Comparison of ENCODE assay signal across 10 mouse cellular contexts in the genomic region with DNA sequence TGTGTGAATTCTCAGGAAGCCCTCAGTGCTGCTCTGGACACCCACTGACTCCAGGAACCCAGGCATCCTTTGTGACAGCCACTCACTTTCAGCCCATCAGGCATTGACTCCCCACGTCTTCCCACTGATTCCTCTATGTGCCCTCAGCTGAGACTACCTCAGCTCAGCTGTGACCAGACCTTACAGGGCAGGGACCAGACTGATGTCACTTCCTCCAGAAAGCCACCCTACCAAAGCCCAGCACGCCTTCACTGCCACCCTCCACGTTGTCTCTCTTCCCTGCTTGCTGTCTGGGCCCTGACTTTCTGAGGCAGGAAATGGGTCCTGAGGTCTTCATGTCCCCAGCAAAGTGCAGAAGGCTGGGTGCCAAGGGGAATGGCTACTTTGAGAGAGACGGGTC. TPM values are rescaled to one million over a fixed set of nuclear protein-coding genes. Genes with fewer than 3 reads are reported as not detected.
A peak's percentile ranks its signal among the peaks of the same experiment; 100 is the strongest.
DNase-seq lines count a peak whose midpoint lies in the region; ATAC-seq and TF ChIP-seq lines count a peak whose summit lies in the region.
"Had no signal": no experiment of that assay in that cellular context is flagged by ENCODE, and none has a peak within 500 bp of the region (broad histone marks: within the 10 kb centered on the region; RNA-seq: fewer than 3 reads in every experiment).

No protein-coding gene starts in this region.

- 0 out of 2 replicates have a peak, but pooled peaks have one; percentile 20 for ATAC-seq in common myeloid progenitor, adult 5-6 weeks (replicated peaks; ENCODE audit: low read depth, poor library complexity, severe bottlenecking)
- ATAC-seq in limb, embryonic 13.5 days (ENCODE audit: low FRiP score, low read depth): no peak

- H3K4me3 ChIP-seq in kidney, adult 2 months (ENCODE audit: insufficient read depth, low read depth, low read length): no peak overlapping the region
- H3K4me3 ChIP-seq in limb, embryonic 13.5 days: no peak overlapping the region

- 58% methylated on average over 4 of the region's 4 CpGs for WGBS in kidney, adult 2 months
- WGBS in limb, embryonic 13.5 days: 61% methylated on average over 4 of the region's 4 CpGs

- no peak for TF ChIP-seq CTCF in kidney, adult 2 months (conservative IDR thresholded peaks at IDR 0.05; ENCODE audit: insufficient read depth, insufficient read length, low read depth, low read length)

- 0 out of 2 replicates have a peak, but pooled peaks cover 4% of the 10 kb centered on the region for H3K4me1 ChIP-seq in kidney, adult 2 months (ENCODE audit: control insufficient read depth, insufficient read depth, low read length)
- peaks cover 24% of the 10 kb centered on the region for H3K4me1 ChIP-seq in limb, embryonic 13.5 days

- H3K4me2 ChIP-seq in limb, embryonic 13.5 days (replicated peaks): no peak overlapping the region

- DNase-seq in kidney, adult 2 months: no peak
- DNase-seq in kidney, postnatal 36 days: no peak
- DNase-seq in B cell, adult 2 months: peak; percentile 20 to 22
- DNase-seq in urinary bladder, postnatal 36 days (ENCODE audit: low spot score in 2 of 2): no peak
- no peak for DNase-seq in testis, postnatal 10 days (ENCODE audit: low spot score)
- no peak for DNase-seq in urinary bladder, postnatal 4 days (ENCODE audit: low spot score in 2 of 2)

- H3K9me3 ChIP-seq in limb, embryonic 13.5 days: no peaks in the 10 kb centered on the region

- no peaks in the 10 kb centered on the region for H3K27me3 ChIP-seq in kidney, adult 2 months (replicated peaks; ENCODE audit: control insufficient read depth, insufficient read depth, low read length)
- no peaks in the 10 kb centered on the region for H3K27me3 ChIP-seq in limb, embryonic 13.5 days
- H3K27me3 ChIP-seq: Patski had no signal

- TF ChIP-seq POLR2A in kidney, adult 2 months (IDR thresholded peaks at IDR 0.05; ENCODE audit: low read depth, low read length): no peak

- no peaks in the 10 kb centered on the region for H3K36me3 ChIP-seq in kidney, adult 2 months (ENCODE audit: control insufficient read depth, insufficient read depth, low read length)
- no peaks in the 10 kb centered on the region for H3K36me3 ChIP-seq in limb, embryonic 13.5 days

- H3K27ac ChIP-seq in kidney, adult 2 months (ENCODE audit: insufficient read depth, low read depth, low read length): peak overlapping the region; percentile 34
- peak overlapping the region; percentile 82 for H3K27ac ChIP-seq in limb, embryonic 13.5 days

- no peak overlapping the region for H3K9ac ChIP-seq in limb, embryonic 13.5 days
- H3K9ac ChIP-seq: forebrain, postnatal 0 days had no signal

RNA-seq across cellular contexts. Expression of a gene that starts 6.5 kb away (rescaled TPM):
- polyA plus RNA-seq in kidney, adult 2 months (2012; rRNA removed): 1.3 and 1.8 TPM in 2 replicates
- total RNA-seq in common myeloid progenitor, adult 5-6 weeks (2017): not detected in 2 replicates
- 6.5 and 7.0 TPM in 2 replicates for polyA plus RNA-seq in limb, embryonic 13.5 days (2015; fragmentation: Nextera tagmentation; extraction: Ambion mirVana)

Comparison
In these comparisons a context has a peak if more than half of its experiments do, and no peak if none do; other contexts are left out.
1. DNase-seq: peak in B cell, adult 2 months (2 of 2); none in kidney, adult 2 months (single experiment), kidney, postnatal 36 days (0 of 2), urinary bladder, postnatal 36 days (0 of 2), testis, postnatal 10 days (single experiment) and urinary bladder, postnatal 4 days (0 of 2).